Comparison of ENCODE assay signal across 20 mouse cellular contexts in genomic region chr8:74697317-74697716, GRCm38 (mm10).
DNase-seq lines count a peak whose midpoint lies in the region; ATAC-seq lines count a peak whose summit lies in the region.
"Had no signal": no experiment of that assay in that cellular context is flagged by ENCODE, and none has a peak within 500 bp of the region (broad histone marks: within the 10 kb centered on the region; RNA-seq: fewer than 3 reads in every experiment).

No protein-coding gene starts in this region.

- 9% methylated on average over 1 of the region's 1 CpGs for WGBS in kidney, embryonic 14.5 days
- WGBS in midbrain, embryonic 11.5 days, result 86% methylated on average over 1 of the region's 1 CpGs
- 89% methylated on average over 1 of the region's 1 CpGs for whole genome bisulfite sequencing in midbrain, embryonic 14.5 days

- H3K9me3 ChIP-seq in kidney, embryonic 14.5 days (ENCODE audit: control insufficient read depth, low read length), result no peaks in the 10 kb centered on the region
- no peaks in the 10 kb centered on the region for H3K9me3 ChIP-seq in midbrain, embryonic 11.5 days (ENCODE audit: control insufficient read depth, low read length)
- no peaks in the 10 kb centered on the region for H3K9me3 ChIP-seq in midbrain, embryonic 14.5 days (ENCODE audit: control insufficient read depth, low read length)
- H3K9me3 ChIP-seq: embryonic facial prominence, embryonic 12.5 days; heart, embryonic 15.5 days had no signal

- H3K4me2 ChIP-seq in kidney, embryonic 14.5 days (replicated peaks; ENCODE audit: low read depth, low read length), result no peak overlapping the region
- no peak overlapping the region for H3K4me2 ChIP-seq in midbrain, embryonic 11.5 days
- no peak overlapping the region for H3K4me2 ChIP-seq in midbrain, embryonic 14.5 days (ENCODE audit: low read length)
- H3K4me2 ChIP-seq: embryonic facial prominence, embryonic 12.5 days; heart, embryonic 15.5 days had no signal

- H3K27me3 ChIP-seq in kidney, embryonic 14.5 days (ENCODE audit: control insufficient read depth, insufficient read depth, low read length), result no peaks in the 10 kb centered on the region
- no peaks in the 10 kb centered on the region for H3K27me3 ChIP-seq in midbrain, embryonic 11.5 days (ENCODE audit: control insufficient read depth, insufficient read depth, low read length)
- no peaks in the 10 kb centered on the region for H3K27me3 ChIP-seq in midbrain, embryonic 14.5 days (ENCODE audit: control insufficient read depth, insufficient read depth, low read length)
- H3K27me3 ChIP-seq: embryonic facial prominence, embryonic 12.5 days; heart, embryonic 15.5 days had no signal

- DNase-seq in embryo, embryonic 11 days, result peak; percentile 12
- DNase-seq in embryo, embryonic 10 days (ENCODE audit: low spot score), result no peak
- no peak for DNase-seq in kidney, postnatal 36 days
- peak; percentile 21 for DNase-seq in midbrain, embryonic 11.5 days (ENCODE audit: low spot score, missing footprints)
- DNase-seq in midbrain, embryonic 14.5 days, result no peak
- no peak for DNase-seq in frontal cortex, postnatal 10 days (ENCODE audit: low spot score in 2 of 2)
- DNase-seq: cerebellum, adult 2 months; cerebellum, postnatal 25 days; forebrain, postnatal 0 days; gastrocnemius, postnatal 36 days; heart, adult 2 months; heart, postnatal 36 days; kidney, adult 11 months; left cerebral cortex, postnatal 4 days; lung, postnatal 4 days; retina, postnatal 1 day; right cerebral cortex, postnatal 25 days had no signal

- H3K9ac ChIP-seq in kidney, embryonic 14.5 days (ENCODE audit: low read depth, low read length), result no peak overlapping the region
- H3K9ac ChIP-seq in midbrain, embryonic 11.5 days (ENCODE audit: low read length), result no peak overlapping the region
- no peak overlapping the region for H3K9ac ChIP-seq in midbrain, embryonic 14.5 days (replicated peaks; ENCODE audit: low read length)
- H3K9ac ChIP-seq: embryonic facial prominence, embryonic 12.5 days; forebrain, postnatal 0 days; heart, embryonic 15.5 days had no signal

- H3K4me3 ChIP-seq in kidney, embryonic 14.5 days (ENCODE audit: low read length), result no peak overlapping the region
- no peak overlapping the region for H3K4me3 ChIP-seq in midbrain, embryonic 11.5 days (ENCODE audit: low read depth, low read length)
- H3K4me3 ChIP-seq in midbrain, embryonic 14.5 days (replicated peaks; ENCODE audit: low read depth, low read length), result no peak overlapping the region
- H3K4me3 ChIP-seq: embryonic facial prominence, embryonic 12.5 days; heart, adult 2 months; heart, embryonic 15.5 days had no signal

- no peak overlapping the region for H3K27ac ChIP-seq in kidney, embryonic 14.5 days (ENCODE audit: low read depth, low read length)
- no peak overlapping the region for H3K27ac ChIP-seq in midbrain, embryonic 11.5 days (ENCODE audit: low read depth, low read length)
- no peak overlapping the region for H3K27ac ChIP-seq in midbrain, embryonic 14.5 days (replicated peaks; ENCODE audit: low read depth, low read length)
- H3K27ac ChIP-seq: embryonic facial prominence, embryonic 12.5 days; heart, adult 2 months; heart, embryonic 15.5 days had no signal

- peak; percentile 89 for ATAC-seq in kidney, embryonic 14.5 days (ENCODE audit: low FRiP score, low TSS enrichment)
- ATAC-seq in midbrain, embryonic 11.5 days (ENCODE audit: low FRiP score), result no peak
- ATAC-seq in midbrain, embryonic 14.5 days (ENCODE audit: low FRiP score, low TSS enrichment), result no peak
- ATAC-seq: forebrain, postnatal 0 days had no signal

- H3K4me1 ChIP-seq in kidney, embryonic 14.5 days (ENCODE audit: control insufficient read depth, insufficient read depth, low read length), result no peaks in the 10 kb centered on the region
- no peaks in the 10 kb centered on the region for H3K4me1 ChIP-seq in midbrain, embryonic 11.5 days (ENCODE audit: control insufficient read depth, insufficient read depth, low read length)
- no peaks in the 10 kb centered on the region for H3K4me1 ChIP-seq in midbrain, embryonic 14.5 days (ENCODE audit: control insufficient read depth, insufficient read depth, low read length)
- H3K4me1 ChIP-seq: embryonic facial prominence, embryonic 12.5 days; heart, embryonic 15.5 days had no signal

- H3K36me3 ChIP-seq in kidney, embryonic 14.5 days (ENCODE audit: control insufficient read depth, insufficient read depth, low read length), result no peaks in the 10 kb centered on the region
- no peaks in the 10 kb centered on the region for H3K36me3 ChIP-seq in midbrain, embryonic 11.5 days (ENCODE audit: control insufficient read depth, insufficient read depth, low read length)
- H3K36me3 ChIP-seq in midbrain, embryonic 14.5 days (ENCODE audit: control insufficient read depth, insufficient read depth, low read length), result no peaks in the 10 kb centered on the region
- H3K36me3 ChIP-seq: embryonic facial prominence, embryonic 12.5 days; heart, embryonic 15.5 days had no signal

Comparison
In these comparisons a context has a peak if more than half of its experiments do, and no peak if none do; other contexts are left out.
1. DNase-seq: peak in embryo, embryonic 11 days (single experiment) and midbrain, embryonic 11.5 days (single experiment); none in embryo, embryonic 10 days (single experiment), kidney, postnatal 36 days (0 of 2), midbrain, embryonic 14.5 days (single experiment) and frontal cortex, postnatal 10 days (0 of 2).